Mouse (Mus musculus) spleen, postnatal 36 days (tissue): ENCODE data around the gene Ssr2.

ENCODE experiments used
- DNase-seq, 2 experiments: peaks; one replicate each; pipeline ENCODE4 v3.0.0; 2022; ENCODE audit warnings: low spot score in 2 of 2, mixed read lengths in 1 of 2

Ssr2 gene

DNA sequence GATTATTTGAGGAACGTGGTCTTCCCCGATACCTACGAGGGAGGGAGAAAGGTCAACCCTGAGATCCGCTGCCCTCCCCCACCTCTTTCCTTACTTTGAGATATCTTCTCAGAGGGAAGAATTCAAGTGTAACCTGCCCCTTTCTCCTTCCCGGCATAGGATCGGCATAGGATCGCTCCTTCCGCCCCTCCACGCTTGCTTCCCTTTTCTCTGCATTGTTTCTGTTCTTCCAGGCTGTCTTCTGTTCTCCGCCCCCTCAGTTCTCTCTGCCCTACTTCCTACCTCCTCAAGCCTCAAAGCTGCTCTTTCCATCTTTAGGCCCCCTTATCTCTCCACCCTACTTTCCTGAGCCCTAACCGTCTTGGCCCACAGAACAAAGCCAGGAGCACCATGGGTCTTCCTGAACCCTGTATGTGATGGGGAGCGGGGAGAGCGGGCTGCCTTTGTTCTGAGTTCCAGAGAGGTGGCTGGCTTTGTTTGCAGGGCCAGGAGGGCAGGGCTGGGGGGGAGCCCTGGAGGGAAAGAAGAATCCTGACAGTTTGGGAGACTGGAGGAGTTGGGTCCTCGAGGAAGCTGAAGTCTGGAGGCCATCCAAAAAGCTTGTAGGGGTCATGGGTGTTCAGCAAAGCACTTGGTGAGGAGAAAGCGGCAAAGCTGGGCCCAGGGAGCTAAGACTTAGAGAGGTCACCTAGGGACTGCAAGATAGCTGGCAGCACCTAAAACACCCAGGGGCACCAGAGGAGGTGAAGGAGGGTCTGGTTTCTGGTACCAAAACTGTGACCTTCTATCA lies 47.9 kb downstream of the Ssr2 start:
- no peak for DNase-seq

DNA sequence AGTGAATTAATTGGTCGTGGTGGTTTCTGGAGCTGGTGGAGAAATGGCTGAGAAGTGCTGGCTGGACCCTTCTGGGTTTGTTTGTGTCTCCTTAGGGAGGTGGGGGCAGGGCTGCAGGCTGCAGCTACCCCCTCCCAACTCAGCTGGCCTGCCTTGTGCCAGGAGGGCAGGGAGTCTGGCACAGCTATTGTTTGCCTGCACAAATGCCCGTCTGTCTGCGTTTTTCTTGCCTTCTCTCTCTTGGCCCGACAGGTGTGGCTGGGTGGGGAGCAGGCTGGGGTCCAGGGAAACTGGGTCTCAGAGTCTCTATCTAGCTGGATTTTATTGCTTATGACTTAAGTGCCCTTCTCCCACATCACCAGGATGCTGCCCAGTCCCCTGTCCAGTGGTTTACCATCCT lies 48.6 kb downstream of the Ssr2 start:
- DNase-seq, result no peak

DNA sequence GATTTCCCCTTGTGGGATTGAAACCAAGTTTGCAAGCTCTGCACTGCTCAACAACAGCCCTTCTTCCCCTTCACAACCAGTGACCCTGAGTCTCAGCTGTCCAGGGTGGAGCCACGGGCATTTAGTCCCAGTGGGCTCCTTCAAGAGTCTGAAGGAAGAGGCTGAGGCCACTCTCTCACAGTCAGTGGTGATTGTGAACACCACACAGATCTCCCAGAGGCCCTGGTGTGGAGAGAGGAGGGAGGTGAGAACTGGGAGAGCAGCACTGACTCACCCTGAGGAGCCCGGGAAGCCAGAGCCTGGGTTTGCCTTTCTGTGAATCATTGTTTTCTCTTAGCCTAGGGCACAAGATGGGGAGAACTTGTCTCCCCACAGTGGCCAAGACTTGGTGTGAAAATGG lies 49.3 kb downstream of the Ssr2 start:
- DNase-seq, result no peak

- no peak for DNase-seq
Observed at GRCm38 (mm10) chr3:88625531-88625930, 49.9 kb downstream of the Ssr2 start.

- DNase-seq, result no peak
Observed at GRCm38 (mm10) chr3:88626316-88626715, 50.6 kb downstream of the Ssr2 start.

DNA sequence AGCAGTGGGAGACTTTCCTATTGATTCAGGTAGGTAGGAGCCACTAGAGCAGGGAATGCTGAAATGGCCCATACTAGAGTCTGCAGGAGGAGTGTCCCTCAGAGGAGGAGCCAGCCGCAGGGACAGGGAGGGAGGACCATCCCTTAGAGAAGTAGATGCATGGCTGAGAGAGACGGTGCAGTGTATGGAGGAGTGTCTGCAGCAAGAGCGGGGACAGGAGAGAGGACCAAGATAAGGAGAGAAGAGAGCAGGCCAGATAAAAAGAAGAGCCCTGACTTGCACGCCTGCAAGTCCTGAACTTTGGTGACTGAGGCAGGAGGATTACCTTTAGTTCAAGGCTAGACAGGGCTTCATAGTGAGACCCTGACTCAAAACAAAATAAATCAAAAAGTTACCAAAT lies 51.4 kb downstream of the Ssr2 start:
- DNase-seq, result no peak

DNA sequence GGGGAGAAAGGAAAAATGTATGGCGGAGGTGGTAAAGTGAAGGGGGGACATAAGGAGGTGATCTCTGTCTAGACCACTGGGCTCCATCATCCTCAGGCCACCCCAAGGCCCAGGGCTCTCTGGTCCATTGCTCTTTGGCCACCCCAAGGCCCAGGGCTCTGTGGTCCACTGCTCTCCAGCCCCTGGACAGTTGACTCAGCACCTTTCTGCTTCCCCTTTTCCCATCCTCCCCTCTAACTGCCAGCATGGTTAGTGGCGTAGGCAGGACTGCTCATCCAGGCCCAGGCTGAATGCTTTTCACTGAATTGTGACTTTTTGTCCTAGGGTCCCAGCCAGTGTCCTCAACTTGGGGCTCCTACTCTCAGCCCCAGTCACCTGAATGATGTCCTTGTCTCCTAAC lies 51.9 kb downstream of the Ssr2 start:
- DNase-seq, result no peak

- no peak for DNase-seq
Observed at GRCm38 (mm10) chr3:88628766-88629165, 53.1 kb downstream of the Ssr2 start.

GRCm38 (mm10) chr3:88629244-88629643 lies 53.6 kb downstream of the Ssr2 start:
- no peak for DNase-seq

GRCm38 (mm10) chr3:88630018-88630417 lies 54.3 kb downstream of the Ssr2 start:
- no peak for DNase-seq

- DNase-seq, result no peak
Observed at GRCm38 (mm10) chr3:88630849-88631341, 55.2 kb downstream of the Ssr2 start.

DNA sequence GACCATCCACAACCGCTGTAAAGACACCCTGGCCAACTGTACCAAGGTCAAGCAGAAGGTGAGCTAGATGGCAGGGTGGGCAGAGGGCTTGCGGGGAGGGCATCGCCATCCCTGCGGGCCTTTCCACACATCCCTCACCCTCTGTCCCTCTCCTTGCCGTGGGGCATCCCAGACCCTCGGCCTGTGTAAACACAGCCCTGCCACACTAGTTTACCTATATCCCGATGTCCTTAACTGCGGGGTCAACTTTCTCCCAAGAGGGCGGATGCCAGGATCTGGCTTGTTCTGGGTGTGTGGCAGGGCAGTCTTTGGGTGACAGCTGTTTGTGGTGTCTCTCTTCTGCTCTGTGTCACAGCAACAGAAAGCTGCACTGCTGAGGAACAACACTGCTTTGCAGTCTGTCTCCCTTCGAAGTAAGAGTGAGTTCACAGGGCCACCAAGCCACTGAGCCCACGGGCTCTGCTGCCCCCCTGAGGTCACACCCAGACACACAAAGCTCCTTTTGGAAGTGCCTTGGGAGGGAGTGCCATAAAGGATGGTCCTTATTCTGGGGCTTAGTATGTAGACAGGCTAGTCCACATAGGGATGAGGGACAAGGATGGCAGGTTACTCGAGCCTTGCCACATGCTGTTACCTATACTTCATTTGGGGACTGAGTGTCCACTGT lies 56.4 kb downstream of the Ssr2 start:
- DNase-seq, result no peak

DNA sequence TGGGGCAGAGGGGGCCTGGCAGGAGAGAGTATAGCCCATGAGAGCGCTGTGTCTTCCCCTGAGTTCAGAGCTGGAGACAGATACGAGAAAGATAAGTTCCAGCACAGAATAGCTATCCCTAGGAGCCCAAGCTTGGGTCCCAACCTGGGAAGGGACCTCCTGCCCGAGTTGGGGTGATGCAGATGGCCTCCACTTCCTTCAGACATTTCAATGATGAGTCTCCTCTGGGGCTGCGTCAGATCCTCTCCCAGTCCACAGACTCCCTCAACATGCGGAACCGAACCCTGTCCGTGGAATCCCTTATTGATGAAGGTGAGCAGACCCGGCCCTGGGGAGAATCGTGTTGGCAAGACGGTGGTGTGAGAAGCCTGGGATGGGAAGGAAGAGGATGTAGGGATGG lies 57.4 kb downstream of the Ssr2 start:
- no peak for DNase-seq

DNA sequence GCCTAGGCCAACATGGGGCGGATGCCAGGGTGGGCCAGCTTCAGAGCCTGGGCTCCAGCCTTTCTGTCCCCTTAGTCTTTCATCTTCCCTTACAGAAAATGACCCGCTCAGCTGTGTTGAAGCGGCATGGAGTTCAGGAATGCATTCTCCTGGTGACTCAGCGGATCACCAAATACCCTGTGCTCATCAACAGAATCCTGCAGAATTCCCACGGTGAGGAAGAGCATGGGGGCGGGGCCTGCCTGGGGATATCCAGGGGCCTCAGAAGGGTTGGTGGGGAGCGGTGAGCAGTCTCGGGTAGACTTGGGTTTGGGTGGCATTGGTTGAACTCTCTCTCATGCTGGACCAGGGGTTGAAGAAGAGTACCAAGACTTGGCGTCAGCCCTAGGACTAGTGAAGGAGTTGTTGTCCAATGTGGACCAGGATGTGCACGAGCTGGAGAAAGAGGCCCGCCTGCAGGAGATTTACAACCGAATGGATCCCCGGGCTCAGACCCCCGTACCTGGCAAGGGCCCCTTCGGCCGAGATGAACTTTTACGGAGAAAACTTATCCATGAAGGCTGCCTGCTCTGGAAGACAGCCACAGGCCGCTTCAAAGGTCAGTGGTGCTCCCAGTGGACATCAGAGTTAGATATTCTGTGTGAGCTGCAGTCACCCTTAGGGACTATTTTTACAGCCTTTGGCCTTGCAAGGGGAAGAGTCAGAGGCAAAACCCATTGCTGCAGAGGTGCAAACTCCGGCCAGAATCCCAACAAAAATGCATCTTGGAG lies 60.0 kb downstream of the Ssr2 start:
- DNase-seq, result no peak

DNA sequence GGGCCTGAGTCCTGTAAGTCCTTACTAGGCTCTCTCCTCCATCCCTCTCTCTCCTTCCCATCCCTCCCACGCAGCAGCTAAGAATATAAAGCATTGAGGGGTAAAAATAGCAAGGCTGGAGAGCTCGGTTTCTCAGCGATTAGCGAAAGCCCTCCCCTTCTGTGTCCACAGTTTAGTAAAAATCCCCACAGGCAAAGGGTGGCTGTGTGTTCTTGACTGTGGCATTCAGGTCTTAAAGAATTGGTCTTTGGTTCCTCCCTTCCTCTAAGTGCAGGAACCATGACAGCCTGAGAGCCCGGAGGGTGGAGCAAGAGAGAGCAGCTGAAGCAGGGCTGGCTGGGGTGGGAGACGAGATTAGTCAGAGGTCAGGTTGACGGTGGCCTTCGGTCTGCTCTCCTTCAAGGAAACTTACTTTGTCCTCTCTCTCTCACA lies 60.9 kb downstream of the Ssr2 start:
- no peak for DNase-seq

DNA sequence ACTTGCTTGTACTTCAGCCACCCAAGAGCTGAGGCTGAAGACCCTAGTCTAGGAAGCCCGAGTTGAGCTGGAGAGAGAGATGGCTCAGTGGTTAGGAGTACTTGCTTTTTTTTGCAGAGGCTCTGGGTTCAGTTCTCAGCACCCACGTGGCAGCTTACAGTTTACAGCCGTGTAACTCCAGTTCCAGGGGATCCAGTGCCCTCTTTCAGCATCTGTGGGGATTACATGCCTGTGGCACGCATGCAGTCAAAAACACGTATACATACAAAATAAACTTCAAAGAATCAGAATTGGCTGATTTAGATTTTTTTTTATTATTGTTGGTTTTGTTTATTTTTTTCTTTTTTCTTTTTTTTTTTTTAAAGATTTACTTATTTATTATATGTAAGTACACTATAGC lies 61.5 kb downstream of the Ssr2 start:
- DNase-seq, result no peak
